Mouse (Mus musculus): ENCODE data around the gene Hs3st3a1.

The Hs3st3a1 gene

DNA sequence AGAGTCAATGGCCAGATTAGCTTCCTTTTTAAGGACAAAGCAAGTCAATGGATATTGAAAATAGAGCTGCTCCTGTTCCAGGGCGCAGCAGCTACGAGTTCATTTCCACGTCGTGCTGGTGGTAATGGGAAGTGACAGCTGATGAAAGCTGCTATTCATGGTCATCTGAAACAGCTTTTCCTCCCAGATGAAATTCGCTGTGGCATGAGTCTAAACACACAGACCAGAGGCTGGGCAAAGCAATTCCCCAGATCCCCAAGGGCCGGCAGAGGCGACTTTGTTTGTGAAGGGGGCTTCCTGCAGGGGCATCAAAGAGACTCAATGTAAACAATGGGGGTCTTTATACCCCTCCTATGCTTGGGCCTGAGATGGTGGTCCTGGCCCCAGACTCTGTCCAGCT is 114.2 kb downstream of the Hs3st3a1 start:
- DNase-seq (ENCODE audit: extremely low spot score, low read depth, low spot score): peak; percentile 14

DNA sequence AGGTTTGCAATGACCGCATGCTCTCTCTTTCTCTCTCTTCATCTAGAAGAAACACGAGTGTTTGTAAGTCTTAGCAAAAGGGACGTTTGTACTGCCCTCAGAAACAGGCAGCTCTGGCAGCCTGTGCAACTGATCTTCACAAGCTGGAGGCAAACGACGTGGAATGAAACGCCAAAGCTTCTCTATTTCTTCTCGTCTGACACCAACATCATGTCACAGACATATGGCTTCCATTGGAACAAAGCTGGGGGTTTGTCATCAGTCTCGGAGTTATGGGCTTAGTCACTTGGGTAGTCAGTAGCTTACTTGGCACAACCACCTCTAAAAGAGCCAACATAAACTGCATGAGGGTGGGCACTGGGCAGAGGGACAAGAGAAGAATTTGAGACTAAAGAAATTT is 114.8 kb downstream of the Hs3st3a1 start:
- no peak for DNase-seq (ENCODE audit: extremely low spot score, low read depth, low spot score)

DNA sequence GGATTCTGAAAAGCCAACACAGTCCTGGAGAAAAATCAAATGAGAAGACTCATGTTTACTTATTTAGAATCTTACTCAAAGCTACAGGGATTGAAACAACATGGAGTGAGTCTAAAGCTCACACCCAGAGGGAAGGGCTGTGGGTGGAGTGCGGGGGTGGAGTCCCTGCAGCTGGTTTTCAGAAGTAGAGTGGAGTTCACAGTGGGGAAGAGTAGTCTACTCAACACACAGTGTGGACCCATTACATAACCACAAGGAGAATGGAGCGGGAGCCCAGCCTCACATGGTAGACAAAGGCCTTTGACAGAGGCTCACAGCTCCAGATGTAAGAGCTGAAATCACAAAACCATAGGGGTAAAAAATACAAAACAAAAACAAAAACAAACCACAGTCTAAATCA is 123.2 kb downstream of the Hs3st3a1 start:
- DNase-seq (ENCODE audit: extremely low spot score, low read depth, low spot score): no peak

DNA sequence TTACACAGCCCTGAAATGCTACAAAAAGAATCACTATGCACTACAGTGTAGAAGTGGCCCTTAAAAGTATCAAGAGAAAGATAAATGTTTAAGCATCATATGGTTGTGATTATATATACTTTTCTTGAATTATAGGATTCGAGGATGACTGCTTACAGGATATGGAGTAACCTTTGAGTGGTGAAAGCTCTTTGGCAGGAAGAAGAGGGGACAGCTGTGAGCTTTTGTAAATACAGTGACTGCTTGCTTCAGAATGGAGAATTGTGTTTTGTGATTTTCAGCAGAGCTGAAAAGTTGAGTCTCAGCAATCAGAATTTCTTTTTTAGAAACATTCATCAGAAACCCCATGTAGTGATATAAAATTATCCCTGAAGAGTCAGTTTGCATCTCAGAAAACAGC is 124.3 kb downstream of the Hs3st3a1 start:
- DNase-seq (ENCODE audit: extremely low spot score, low read depth, low spot score): no peak

DNA sequence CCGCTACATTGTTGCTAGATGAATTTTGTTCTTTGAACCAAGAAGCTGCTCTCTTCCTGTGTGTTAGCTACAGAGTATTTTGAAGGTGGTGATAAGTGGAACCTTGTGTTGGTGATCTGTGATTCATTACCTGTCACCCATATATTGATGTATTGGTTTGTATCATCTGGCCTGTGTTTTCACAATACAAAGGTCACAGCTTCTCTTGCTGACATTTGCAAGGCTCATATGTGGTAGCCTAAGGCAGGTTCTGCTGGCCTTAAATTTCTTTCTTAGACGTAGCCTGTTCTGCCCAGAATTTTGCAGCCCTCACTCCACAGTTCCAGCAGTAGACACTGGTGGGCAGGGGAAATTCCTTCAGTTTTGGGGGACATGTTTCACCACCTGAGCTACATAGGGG is 125.3 kb downstream of the Hs3st3a1 start:
- DNase-seq (ENCODE audit: extremely low spot score, low read depth, low spot score): no peak

DNA sequence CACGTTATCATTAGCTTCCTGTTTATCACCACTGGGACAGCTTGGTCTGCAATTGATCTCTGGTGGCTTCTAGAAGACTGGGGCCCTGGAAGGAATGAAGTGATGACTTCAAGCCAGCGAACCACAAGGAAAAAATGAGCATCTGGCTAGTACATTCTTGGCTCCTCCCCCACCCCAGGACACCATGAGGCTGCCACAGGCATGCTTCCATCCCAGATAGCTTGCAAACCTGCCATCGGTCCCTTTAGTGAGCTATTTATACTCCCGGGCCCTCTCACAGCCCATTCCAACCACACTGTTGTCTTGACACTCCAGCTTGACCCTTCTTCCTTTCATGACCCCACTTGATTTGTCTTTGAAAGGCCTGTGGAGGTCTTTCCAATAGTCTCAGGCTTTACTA is 127.6 kb downstream of the Hs3st3a1 start:
- DNase-seq (ENCODE audit: extremely low spot score, low read depth, low spot score): no peak
